Mouse (Mus musculus) neural tube, embryonic 12.5 days (tissue): ENCODE measurements around the gene Kazn. TPM values are rescaled to one million over a fixed set of nuclear protein-coding genes. Genes with fewer than 3 reads are reported as not detected.

ENCODE experiments used
- ATAC-seq: fragments of 200-750 bp; cut with Nextera tagmentation; 2 replicates; pipeline ENCODE4 v1.8.0; 2017; ENCODE audit warnings: low read depth, mild to moderate bottlenecking, moderate TSS enrichment, moderate library complexity; ENCODE audit not compliant: low FRiP score
- H3K27ac ChIP-seq: fragments of 300-500 bp; sonication (generic); 2 replicates; pipeline ENCODE4 v1.5.1; 2016
- H3K27me3 ChIP-seq: fragments of 300-500 bp; sonication (generic); replicated peaks from 2 replicates; pipeline ENCODE4 v1.6.1; 2016; ENCODE audit warnings: mild to moderate bottlenecking
- H3K36me3 ChIP-seq: fragments of 300-500 bp; sonication (generic); 2 replicates; pipeline ENCODE4 v1.6.1; 2016; ENCODE audit warnings: mild to moderate bottlenecking
- H3K4me1 ChIP-seq: fragments of 300-500 bp; sonication (generic); 2 replicates; pipeline ENCODE4 v1.6.1; 2016
- H3K4me2 ChIP-seq: fragments of 300-500 bp; sonication (generic); replicated peaks from 2 replicates; pipeline ENCODE4 v1.6.1; 2016; ENCODE audit warnings: mild to moderate bottlenecking
- H3K4me3 ChIP-seq: fragments of 300-500 bp; sonication (generic); 2 replicates; pipeline ENCODE4 v1.5.1; 2016
- H3K9ac ChIP-seq: fragments of 300-500 bp; sonication (generic); 2 replicates; pipeline ENCODE4 v1.6.1; 2016; ENCODE audit warnings: mild to moderate bottlenecking
- H3K9me3 ChIP-seq: fragments of 300-500 bp; sonication (generic); 2 replicates; pipeline ENCODE4 v1.6.1; 2016; ENCODE audit warnings: mild to moderate bottlenecking
- WGBS: fragments of 180-500 bp; shearing (Covaris S2); methylation state at CpG from one replicate; pipeline ENCODE4 v1.1.7; 2016; 5-methylcytosine and 5-hydroxymethylcytosine counted together
- polyA plus RNA-seq: library from polyadenylated mRNA; unstranded; fragments of >200 nt; fragmentation: Nextera tagmentation; extraction: Ambion mirVana; gene quantifications from 2 replicates; pipeline ENCODE4 v1.2.1, GENCODE M21; 2016

Gene Kazn
- polyA plus RNA-seq, 1 experiment from 2014 or later: 21.4 TPM

DNA sequence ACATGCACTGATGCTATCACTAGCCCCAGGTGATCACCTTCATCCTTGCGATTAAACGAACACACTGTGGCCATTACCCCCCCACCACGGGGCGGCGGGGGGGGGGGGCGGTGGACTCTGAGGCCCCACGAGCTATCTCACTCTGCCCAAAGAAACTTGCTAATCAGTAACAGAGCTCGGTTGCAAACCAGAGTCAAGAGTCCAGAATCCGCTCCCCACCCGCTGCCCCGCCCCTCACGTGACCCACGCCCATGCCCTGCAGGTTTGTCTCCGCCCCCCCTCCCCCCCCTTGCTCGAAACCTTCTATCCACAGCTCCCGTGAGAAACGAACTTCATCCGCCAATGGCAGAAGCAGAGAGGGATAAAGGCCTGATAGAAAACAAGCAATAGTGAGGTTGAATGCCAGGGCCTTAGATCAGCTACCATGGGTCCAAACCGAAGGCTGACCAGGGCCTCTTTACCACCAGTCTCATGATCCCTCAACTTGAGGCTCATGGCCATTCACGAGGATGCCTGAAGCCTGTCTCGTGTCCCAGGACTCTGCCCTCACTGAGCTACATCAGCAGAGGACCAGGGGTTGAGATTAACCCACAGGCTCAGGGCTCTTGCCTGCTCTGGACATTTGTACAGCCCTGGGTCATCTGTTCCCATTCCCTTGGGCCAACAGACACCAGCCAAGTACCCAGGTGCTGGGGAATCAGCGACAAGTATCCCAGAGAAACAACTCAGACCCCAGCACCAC, 186.6 kb downstream of the Kazn start:
- no peaks in the 10 kb centered on the region for H3K9me3 ChIP-seq
- H3K4me1 ChIP-seq: no peaks in the 10 kb centered on the region
- H3K27me3 ChIP-seq: no peaks in the 10 kb centered on the region
- no peak overlapping the region for H3K9ac ChIP-seq
- WGBS: 58% methylated on average over 22 of the region's 22 CpGs
- H3K4me2 ChIP-seq: no peak overlapping the region
- no peak overlapping the region for H3K4me3 ChIP-seq
- no peaks in the 10 kb centered on the region for H3K36me3 ChIP-seq
- no peak for ATAC-seq
- H3K27ac ChIP-seq: no peak overlapping the region

Other genes with a start within 250 kb of the Kazn start
- 2.9 and 4.1 TPM in 2 replicates for gene Fhad1, start 224.3 kb downstream of the Kazn start, polyA plus RNA-seq
- gene Tmem51, start 155.1 kb downstream of the Kazn start, polyA plus RNA-seq: 6.3 and 6.4 TPM in 2 replicates